Mouse (Mus musculus) erythroblast, adult 5-6 weeks (primary cell): Measurements from ENCODE around the gene D930048N14Rik. TPM values are rescaled to one million over a fixed set of nuclear protein-coding genes. Genes with fewer than 3 reads are reported as not detected.
"Not testable (repeated sequence)": the region's sequence is repeated elsewhere in the genome, so short reads cannot be mapped to it uniquely, and the experiment has no call there.

Source experiments
- ATAC-seq: replicated peaks from 2 replicates; pipeline ENCODE4 v1.8.0; 2016; ENCODE audit warnings: moderate number of reproducible peaks, mild to moderate bottlenecking, moderate TSS enrichment, inconsistent platforms; ENCODE audit not compliant: poor library complexity, low FRiP score, severe bottlenecking
- total RNA-seq, 2 experiments: library from RNA; stranded (forward) in 1 of 2; stranded (reverse) in 1 of 2; fragments of 150-400 nt in 1 of 2; fragments of 200-764, 138-1000 nt in 1 of 2; gene quantifications; 2 replicates each; pipeline versions ENCODE4 v1.2.3 to v1.2.4; 2015 to 2017; ENCODE audit warnings: low replicate concordance in 2 of 2

Gene D930048N14Rik
- total RNA-seq (2015; ENCODE audit: low replicate concordance) (0.84 TPM in 1 of 2 replicates, not detected in the other), total RNA-seq (2017; ENCODE audit: low replicate concordance) (not detected in 2 replicates)

DNA sequence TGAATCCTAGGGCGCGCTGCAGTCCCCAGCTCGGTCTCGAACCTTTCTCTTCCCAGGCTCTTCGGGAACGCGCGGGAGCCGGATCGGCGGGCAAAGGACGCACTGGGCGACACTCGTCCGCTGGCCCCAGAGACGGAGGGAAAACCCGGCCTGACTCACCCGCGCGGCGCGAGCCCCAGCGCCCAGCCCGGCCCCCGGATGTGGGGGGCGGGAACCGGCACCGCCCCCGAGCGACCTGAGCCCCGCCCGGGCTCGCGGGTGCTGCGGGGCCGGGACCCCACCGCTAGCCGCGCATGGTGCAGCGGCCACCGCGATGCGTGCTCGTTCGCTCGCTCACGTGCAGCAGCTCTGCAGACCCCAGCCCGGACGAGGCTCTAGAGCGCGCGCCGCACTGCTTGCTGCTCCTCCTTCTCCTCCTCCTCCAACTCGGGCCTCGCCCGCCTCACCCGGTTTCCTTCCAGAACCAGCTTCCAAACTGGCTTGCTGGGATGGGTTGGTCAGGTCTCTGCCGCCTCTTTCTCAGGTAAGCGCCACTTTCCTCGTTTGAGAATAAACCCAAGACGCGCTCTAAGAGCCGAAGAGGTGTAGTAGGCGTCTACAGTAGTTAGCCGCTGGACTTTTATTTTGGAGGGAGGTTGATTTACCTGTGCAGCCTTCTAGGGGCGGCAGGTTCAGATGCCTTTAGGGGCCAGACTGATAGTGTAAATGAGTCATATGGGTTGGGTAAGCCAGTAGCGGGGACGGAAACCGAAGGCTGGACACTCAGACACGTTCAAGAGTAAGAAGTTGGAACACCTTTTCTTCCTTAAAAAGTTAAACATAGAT, at the start of gene D930048N14Rik, which contains the start of gene N4bp3:
D930048N14Rik (plus strand) TSS at position 264 of the 825 bp plus-strand sequence.
N4bp3 (minus strand) TSS at position 152 of the 825 bp plus-strand sequence.
- no peak for ATAC-seq

DNA sequence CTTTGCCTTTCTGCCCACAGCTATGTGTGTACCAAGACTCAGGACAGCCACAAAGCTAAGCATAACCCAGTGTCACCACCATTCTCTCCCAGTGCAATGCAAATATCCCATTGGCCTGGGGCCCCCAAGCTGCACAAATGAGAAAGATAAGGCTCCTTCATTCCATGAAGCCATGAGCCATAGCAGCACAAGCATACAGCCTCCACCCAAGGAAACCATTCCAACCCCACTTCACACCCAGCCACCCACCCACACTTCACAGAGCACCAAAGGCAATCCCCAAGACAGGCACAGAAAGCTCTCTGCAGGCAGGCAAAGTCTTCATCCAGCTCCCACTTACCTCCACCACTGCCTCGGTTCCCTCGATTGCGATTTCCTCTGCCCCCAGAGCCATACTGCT, 48.5 kb upstream of the D930048N14Rik start:
- ATAC-seq: no peak

DNA sequence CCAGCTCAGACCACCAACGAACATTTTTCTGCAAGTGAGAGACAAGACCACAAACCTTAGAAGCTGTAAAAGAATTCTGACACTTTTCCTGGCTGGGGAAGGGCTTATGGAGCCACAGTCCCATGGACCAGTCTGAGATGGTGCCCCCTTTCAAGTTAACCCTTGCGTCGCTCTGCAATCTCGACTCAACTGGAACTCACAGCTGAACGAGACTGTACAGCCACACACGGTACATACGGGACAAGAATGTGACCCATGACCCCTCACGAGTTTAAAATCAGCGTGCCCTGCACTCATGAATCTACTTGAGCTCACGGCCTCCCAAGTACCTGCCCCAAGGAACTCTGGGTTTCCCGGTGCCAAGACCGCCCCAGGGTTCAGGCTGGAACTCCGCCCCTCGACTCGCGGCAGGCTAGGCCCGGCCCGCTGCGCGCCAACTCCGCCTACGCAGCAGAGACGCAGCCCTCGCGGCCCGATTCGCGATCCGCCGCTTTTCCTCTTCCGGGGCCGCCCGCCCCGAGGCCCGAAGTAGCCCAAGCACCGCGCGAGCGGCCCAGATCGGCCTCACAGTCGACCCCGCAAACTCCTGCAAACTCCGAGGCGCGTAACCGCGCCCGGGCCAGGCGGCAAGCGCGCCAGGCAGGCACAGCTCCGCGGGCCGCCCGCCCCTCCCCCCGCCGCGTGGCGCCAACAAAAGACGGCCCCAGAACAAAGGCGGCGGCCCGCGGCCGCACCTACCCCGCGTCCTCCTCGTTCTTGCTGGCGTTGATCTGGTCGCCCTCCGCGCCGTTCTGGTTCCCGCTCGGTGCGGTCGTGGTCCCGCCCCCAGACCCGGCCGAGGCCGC, 44.9 kb upstream of the D930048N14Rik start:
- ATAC-seq: peak; percentile 88

DNA sequence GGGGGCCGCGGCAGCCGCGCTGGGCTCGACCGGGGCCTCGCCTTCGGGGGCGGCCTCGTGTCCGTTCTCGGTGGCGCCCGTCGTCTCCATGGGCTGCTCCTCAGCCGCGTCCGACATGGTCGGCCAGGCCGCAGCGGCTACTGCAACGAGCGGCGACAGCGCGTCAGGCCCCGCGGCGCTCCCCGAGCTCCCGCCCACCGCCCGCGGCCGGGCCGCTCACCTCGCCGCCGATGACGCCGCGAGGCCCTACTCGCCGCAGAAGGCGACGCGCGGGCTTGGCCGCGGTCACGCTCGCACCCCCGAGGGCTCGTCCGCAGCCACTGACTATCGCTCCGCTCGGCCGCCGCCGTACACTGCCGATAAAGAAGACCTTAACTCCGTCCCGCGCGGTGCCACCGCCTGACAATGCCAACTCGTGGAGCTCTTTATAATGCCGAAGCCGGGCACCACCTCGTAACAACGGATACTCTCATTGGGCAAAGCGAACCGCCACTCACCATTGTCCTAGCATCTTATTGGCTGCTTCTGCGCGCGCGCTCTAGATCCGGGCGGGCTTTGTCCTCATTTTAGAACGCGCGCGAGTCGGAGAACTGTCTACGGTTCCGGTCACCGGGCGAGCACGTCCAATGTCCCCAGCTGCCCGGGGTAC, 44.2 kb upstream of the D930048N14Rik start, which contains the start of gene Hnrnpab:
Hnrnpab (minus strand) TSS at position 401 of the 649 bp plus-strand sequence.
- peak; percentile 85 for ATAC-seq

DNA sequence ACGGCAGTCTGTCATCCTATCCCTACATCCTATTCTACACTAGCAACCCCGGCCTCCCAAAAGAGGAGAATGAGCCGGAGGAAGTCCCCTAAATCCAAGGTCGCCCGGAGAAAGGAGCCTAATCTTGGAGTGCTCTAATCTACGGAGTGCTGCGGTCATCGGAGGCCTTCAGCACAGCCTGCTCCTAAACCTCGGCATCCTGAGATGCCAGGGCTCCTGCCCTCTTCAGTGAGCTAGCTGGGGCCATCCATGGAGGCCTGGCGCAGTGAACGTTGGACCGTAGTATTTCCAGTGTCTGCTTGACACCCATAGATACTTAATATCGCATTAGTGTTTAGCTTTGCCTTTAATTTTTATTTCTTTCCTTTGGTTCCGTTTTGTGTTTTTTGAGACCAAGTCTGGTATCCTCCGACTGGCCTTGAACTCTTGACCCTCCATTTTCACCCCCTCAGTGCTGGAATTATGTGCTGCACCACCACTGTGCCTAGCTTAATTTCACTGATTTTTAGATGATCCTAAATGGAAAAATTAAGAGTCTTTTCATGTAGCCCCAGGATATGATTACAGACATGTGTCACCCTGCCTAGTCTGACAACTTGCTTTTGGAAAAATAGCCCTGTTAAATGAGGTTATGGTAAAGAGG, 43.5 kb upstream of the D930048N14Rik start:
- ATAC-seq: peak; percentile 56

DNA sequence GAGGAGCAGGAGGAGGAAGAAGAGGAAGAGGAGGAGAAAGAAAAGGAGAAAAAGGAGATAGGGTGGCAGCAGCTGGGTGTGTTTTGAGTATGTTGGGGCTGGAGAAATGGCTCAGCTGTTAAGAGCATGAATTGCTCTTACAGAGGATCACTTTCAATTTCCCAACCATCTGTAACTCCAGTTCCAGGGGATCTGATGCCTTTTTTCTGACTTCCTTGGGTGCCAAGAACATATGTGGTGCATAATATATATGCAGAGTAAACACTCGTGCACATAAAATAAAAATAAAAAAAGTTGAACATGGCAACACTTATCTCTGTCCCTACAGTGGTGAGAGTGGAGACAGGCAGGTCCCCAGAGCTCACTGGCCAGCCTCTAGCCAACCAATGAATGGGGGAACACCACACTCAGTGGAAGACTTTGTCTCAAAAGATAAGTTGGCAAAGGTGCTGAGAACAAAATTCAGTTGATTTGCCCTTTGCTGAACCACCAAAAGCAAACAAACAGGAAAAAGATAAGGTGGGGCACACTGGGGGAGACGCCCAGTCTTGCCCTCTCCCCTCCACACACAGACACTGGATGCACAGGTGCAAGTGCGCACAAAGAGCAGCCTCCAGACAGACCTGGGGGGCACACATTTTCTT, 41.4 kb upstream of the D930048N14Rik start:
- ATAC-seq: no peak

DNA sequence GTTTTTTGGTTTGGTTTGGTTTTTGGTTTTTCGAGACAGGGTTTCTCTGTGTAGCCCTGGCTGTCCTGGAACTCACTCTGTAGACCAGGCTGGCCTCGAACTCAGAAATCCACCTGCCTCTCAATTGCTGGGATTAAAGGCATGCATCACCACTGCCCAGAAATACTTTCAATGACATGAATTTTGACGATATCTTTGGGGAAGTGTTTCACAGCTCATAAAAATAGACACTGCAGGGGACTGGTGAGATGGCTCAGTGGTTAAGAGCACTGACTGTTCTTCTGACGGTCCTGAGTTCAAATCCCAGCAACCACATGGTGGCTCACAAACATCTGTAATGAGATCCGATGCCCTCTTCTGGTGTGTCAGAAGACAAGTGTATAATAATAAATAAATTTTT, 40.8 kb upstream of the D930048N14Rik start:
- not testable (repeated sequence) for ATAC-seq

DNA sequence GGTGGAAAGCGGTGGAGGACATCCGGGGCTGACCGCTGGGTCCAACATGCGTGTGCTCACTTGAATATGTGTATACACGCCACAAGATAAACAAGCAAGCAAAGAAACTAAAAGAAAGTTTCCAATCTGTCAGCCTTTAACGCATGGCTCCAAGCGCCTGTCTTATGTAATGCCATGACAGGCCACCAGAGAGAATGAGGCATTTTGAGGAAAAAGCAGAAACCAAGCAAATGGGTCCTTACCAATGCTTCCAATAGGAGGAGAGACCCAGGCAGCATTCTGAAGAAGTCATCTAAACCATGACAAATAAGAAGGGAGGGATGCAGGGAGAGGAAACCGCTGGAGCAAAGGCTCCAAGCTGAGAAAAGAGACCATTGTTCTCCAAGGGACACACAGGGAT, 36.5 kb upstream of the D930048N14Rik start:
- no peak for ATAC-seq

DNA sequence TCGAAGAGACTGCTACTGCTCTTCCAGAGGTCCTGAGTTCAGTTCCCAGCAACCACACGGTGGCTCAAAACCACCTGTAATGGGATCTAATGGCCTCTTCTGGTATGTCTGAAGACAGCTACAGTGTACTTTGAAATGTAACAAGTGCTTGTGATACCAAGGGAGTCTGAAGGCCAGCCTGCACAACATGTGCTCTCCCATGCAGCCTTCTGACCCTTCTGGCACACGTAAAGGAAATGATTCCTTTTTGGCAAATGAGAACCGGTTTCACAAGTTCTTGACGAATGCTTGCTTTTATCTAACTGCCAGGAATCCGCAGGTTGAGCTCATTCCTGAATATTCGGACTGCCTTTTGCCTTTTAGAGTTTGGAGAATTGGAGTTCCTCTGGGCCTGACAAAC, 35.6 kb upstream of the D930048N14Rik start:
- ATAC-seq: no peak

DNA sequence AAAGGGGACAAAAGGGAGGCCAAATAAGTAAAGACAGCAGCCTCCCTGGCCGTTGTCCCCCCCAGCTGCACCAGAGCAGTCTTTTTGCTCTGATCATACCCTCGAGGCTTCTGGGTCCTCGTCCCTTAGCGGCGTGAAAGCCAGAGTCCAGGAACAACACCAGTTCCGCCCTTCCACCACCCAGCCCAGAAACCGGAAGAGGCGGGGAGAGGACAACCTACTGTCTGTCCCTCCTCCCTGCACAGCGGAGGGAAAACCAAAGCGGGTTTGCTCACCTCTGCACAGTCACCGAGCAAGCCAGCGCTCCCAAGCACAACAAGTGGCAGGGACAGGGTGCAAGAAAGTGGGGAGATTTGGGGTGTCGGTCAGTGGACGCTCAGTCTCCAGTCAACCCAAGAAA, 35.2 kb upstream of the D930048N14Rik start:
- peak; percentile 89 for ATAC-seq

DNA sequence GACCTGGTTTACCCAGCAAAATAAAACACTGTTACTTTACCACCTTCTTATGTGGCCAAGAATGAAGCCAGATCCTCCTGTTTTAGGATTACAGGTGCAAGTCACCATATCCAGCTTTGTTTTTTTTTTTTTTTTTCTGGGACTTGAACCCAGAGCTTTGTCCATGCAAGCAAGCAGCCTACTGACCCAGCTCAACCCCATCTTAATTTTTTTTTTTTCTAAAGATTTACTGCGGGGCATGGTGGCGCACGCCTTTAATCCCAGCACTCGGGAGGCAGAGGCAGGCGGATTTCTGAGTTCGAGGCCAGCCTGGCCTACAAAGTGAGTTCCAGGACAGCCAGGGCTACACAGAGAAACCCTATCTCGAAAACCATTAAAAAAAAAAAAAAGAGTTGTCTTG, 34.6 kb upstream of the D930048N14Rik start:
- not testable (repeated sequence) for ATAC-seq

DNA sequence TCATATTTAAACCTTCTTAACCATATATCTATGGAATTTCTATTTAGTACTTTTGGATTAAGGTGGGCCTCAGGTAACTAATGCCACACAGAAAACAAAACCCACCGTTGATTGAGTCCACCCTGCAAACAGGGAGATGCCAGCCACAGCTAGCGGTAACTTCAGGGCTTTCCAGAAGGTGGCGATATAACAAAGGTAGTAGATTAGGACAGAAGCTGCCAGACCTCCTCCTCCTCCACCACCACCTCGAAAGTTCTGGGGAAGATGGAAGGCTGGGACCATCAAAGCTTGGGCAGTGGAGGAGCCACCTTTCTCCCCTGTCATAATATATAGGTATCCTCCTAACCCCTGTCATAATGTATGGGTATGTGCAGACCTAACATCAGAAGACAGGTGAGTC, 33.1 kb upstream of the D930048N14Rik start:
- peak; percentile 54; the same call in 1 of the 2 replicates for ATAC-seq

DNA sequence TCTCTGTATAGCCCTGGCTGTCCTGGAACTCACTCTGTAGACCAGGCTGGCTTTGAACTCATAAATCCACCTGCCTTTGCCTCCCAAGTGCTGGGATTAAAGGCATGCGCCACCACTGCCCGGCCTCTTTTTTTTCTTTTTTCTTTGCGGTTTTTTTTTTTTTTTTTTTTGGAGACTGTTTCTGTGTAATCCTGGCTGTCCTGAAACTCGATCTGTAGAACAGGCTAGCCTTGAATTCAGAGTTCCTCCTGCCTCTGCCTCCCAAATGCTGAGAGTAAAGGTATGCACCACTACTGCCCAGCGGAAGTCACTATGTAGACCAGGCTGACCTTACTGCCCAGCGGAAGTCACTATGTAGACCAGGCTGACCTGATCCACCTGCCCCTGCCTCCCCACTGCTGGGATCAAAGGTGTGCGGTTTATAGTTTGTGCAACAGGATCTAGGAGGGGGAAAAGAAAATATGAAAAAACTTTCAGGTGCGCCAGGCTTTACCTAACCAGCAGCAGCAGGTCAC, 31.8 kb upstream of the D930048N14Rik start:
- ATAC-seq: no peak

DNA sequence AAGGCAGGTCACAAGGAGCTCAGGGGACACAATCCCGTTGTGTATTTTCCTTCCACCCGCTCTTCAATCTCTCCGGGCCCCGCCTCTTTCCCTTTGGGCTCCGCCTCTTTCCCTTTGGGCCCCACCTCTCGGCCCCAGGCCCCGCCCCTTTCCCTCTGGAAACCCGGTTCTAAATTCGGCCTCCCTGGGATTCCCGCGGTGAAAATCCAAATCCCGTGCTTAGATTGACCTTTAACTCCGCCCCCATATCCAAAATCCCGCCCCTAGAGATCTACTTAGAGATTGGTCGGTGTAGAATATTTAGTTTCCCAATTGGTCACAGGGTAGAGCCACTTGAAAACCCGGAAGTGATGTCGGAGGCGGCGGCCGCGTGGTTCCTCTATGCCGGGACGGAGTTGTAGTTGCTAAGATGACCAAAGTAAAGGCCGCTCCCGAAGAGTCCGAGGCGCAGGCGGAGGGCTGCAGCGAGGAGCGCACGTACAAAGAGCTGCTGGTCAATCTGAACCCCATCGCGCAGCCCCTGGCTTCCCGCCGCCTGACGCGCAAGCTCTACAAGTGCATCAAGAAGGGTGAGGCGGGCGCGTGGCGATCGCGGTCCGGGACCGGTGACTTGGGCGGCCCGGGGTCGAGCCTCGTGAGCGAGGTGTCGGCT, 31.2 kb upstream of the D930048N14Rik start, which contains the start of gene Nhp2:
Nhp2 (plus strand) TSS at position 327 of the 652 bp plus-strand sequence.
- ATAC-seq: peak; percentile 77

DNA sequence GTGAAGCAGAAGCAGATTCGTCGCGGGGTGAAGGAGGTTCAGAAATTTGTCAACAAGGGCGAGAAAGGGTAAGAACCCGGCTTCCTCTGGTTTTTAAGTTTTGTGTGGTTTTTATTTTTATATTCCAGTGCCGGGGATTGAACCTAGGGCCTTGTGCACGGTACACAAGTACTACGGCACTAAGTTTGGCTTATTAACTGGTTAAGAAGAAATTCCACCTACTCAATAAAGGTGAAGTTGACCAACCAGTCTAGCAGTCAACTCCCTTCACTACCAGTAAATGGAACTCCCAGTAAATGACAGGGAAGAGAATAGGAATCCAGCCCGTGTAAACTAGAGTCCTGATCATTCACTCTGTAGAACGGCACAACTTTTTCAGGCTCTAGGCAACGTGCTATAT, 30.7 kb upstream of the D930048N14Rik start:
- ATAC-seq: no peak

DNA sequence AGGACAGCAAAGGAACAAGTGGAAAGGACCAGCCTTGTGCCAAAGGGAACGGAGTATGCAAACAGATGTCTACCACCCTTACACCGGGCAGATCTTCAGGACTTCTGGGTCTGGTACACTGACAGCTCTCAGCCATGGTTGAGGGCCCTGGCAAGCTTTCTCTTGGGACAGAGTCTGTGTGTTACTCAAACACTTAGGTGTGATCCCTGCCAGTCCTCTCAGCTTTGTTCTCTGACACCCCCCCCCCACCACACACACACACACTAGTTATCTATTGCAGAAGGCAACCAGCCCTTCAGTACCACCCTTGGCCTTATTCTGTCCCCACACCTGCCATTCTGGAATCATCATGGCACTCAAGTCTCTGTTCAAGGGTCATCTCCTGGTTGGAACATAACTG, 29.0 kb upstream of the D930048N14Rik start:
- ATAC-seq: no peak

DNA sequence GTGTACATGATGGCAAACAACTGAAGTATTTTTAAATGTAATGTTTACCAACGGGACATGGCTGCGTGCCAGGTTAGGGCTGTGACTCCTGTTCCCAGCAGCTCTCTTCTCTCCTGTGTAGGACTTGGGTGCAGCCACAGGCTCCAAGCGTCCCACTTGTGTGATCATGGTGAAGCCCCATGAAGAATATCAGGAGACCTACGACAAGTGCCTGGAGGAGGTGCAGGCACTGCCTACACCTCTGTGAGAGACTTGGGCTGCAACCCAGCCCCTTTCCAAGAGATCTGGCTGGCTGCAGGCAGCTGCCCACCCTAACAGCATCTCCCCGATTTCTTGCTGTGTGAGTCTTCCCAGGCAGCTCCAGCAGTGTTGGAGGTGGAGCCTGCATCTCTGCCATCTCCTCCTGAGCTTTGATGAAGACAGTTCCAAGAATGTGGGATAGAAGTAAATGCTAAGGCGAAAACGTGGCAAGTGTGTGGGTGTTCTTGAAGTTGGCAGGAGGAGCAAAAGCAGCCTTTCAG, 27.7 kb upstream of the D930048N14Rik start:
- no peak for ATAC-seq
